Mouse (Mus musculus) retina, embryonic 14.5 days (tissue): ENCODE measurements around the gene Slc25a21.

Experiments
- DNase-seq: peaks from one replicate; pipeline ENCODE4 v3.0.0-alpha.2; 2015; ENCODE audit warnings: low spot score

Gene Slc25a21

DNA sequence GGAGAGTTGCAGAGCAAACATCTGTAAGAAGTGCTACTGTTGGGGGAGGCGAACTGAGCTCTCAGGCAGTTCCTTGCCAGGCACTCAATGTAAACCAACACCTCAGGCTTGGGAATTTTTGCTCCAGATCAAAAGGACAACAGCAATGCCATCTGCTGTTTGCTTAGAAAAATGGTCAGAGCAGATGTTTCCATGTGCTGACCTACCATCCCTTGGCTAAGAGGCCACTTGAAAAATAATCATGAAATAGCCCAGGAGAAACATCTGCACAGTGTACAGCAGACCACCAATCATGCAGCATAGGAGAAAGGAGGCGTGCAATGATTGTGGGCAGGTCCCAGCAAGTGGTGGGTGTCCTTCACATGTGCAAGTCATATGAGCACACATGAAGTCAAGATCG lies 180.9 kb downstream of the Slc25a21 start:
- DNase-seq = no peak

DNA sequence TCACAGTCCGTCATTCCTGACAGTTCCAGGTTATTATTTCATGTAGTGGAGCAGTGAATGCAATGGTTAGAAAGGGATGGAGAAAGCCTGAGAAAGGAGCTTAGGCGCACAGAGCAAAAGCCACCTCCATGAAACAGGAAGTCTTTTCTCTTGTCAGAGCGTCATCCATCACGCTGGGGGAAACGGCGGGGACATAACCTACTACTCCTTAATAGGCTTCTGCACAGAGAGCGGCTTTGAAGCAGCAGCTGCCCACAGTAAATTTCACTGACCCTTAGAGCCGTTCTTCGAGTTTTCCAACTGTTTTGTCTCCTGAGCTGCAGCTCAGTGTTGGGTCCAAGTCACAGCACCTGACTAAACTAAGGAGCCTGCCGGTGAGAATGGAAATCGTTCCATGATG lies 188.3 kb downstream of the Slc25a21 start:
- DNase-seq = no peak

GRCm38 (mm10) chr12:56986049-56986448 lies 211.2 kb downstream of the Slc25a21 start:
- peak; percentile 85 for DNase-seq

DNA sequence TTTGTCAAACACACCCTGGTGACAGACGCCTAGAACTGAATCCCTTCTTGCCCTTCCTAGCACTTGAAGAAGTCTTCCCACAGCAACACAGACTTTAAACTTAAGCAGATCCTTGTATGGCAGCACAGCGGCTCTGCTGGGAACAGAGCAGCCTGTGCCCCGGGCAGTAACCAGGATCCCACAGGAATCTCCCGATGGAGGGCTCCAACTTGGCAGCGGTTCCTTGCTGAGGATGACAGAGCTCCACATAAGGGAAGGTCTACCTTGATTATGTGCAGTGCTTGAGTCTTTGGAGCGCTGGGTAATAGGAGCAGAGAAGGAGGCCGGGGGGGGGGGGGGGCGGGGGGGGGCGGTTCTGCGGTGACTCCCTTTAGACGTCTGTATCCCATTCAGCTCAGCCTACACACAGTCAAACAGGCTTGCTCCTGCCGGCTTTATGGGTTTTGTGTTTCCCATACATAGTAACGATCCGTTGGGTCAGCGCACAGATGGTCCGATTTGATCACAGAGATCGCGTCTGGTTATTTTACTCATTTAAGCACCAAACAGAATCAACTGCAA lies 215.1 kb downstream of the Slc25a21 start:
- no peak for DNase-seq

DNA sequence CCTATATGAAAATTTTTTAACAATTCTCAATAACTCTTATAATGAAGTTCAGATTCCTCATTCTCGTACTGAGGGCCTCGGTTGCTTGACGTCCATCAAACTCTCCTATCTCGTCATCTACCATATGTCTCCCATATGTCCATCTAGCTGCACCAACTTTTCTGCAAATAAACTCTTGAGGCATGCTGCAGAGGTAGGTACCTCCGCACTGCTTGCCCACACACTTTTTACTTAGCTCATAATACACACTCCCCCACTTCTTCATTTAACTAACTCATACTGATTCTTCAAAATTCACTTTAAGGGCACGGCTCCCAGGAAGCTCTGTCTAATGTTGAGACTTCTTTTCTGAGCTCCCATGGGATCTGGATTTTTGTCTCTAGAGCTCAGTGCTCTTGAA lies 222.0 kb downstream of the Slc25a21 start:
- no peak for DNase-seq

DNA sequence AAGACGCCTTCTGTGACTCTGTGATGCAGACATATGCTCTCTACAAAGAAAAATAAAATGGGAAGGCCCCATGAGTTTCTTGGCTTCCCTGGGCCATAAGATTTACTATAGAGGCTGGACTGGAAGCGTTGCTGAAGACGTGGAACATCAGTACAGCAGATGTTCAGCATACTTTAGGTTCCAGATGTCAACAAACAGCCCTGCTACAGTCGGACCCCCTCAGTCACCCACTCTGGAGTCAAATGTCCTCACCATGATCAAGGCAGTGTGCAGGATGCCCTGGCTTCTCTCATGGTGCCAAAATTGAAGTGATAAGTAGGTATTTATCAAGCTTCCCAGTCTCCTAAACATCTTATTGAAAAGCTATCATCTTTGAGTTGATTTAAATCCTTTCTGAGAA lies 234.0 kb downstream of the Slc25a21 start:
- no peak for DNase-seq

GRCm38 (mm10) chr12:56959230-56960051 lies 237.8 kb downstream of the Slc25a21 start:
- DNase-seq = no peak

DNA sequence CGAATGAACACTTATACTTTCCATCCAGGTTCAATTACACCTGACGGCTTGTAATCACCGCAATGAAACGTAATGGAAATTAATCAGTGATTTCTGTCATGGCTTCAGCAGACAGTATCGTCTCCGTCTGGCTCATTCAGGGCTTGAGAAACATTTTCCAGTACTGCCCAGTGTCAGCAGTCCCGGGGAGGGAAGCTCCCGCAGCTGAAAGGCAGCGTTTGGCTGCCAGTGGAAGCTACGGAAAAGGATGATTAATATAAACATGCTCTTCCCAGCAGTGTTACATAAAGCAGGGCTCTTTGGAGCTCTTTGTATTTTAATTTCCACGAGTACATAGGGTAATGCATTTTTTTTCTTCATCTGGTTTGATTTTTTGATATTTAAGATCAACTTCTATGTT lies 239.0 kb downstream of the Slc25a21 start:
- DNase-seq = no peak

GRCm38 (mm10) chr12:56951749-56952657 lies 245.3 kb downstream of the Slc25a21 start:
- no peak for DNase-seq

DNA sequence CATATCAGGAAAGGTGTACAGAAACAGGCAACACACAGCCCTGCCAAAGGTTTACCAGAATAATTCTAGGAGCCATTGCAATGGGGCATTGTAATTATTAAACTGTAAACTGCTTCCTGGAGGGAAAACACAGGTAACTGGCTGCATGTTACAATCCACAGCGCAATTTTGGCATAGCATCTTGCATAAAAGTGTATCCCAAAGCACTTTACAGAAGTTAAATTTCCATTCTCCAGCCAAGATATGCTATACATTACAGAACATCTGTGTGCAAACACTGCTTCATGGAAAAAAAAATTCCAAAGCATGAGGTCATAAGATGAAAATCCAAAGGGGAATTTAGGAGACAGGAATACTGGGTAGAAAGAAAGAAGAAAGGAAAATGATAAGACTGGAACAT lies 253.0 kb downstream of the Slc25a21 start:
- no peak for DNase-seq

DNA sequence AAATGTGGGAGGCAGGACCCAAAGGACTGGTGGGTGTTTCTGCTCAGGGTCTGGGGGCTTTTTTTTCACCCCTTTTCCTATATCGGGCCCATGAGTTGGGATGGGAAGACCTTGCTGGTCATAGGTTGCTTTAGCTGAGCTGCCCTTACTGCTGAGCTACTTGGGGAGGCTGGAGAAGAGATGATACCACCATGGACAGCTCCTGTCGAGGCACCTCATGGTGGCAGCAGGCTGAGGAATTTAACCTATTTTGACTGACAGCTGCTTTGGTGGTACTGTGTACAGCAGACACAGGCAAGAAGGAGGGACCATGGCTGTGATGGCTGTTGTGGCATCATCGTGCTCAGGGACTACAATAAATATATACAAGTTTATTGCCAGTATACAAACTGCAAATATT lies 256.4 kb downstream of the Slc25a21 start:
- DNase-seq = no peak

DNA sequence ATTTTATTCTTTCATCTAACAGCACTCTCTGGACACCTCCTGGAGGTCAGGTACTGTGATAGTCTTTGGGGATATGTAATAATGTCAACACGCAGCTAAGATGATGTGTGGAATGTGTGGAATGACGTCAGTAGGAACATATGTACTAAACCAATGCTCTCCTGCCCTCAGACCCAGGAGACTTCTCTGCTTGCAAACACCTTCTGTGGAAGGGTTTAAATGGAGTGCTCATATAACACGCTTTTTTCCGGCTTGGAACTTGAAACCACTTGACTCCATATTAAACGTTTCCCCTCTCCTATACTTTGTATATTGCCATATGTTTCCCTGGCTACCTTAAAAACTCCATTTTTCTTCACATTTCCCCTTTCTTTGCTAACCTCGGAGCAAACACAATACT lies 279.1 kb downstream of the Slc25a21 start:
- DNase-seq = no peak

DNA sequence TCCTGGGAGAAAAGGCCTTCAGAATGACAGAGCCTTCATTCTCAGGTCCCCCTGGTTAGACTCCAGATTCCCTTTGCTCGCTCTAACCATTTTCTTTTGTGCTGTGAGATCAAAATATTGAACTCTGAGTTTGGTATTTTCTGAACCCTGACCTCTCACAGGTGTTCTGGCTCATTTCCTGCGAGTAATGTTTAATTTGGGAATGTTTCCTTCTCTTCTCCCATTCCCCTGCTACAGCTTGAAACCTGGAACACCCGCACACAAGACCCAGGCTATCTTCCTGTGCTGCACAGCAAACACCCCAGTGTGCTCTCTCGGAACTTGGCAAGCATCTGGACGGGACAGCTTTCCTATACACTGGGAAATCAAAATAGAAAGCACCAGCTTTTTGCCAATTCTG lies 290.8 kb downstream of the Slc25a21 start:
- DNase-seq = no peak

GRCm38 (mm10) chr12:56905652-56906305 lies 291.5 kb downstream of the Slc25a21 start:
- DNase-seq = no peak

DNA sequence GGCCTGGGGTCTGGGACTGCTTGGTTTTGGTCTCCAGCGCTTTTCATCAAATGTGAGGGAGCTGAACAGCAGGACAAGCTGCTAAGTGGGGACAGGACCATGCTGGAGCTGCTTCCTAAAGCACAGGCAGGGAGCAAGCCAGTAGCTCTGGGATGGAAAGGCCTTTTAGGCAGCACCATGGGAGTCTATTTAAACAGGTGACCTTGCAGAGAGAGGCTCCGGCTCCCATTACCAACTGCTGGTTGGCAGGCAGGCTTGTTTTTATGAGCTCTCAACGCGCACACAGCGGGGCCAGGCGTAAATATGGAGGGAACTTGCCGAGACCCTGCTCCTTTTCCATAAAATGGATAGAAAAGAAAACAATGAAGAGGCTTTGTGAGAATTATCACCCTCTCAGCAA lies 292.1 kb downstream of the Slc25a21 start:
- no peak for DNase-seq

DNA sequence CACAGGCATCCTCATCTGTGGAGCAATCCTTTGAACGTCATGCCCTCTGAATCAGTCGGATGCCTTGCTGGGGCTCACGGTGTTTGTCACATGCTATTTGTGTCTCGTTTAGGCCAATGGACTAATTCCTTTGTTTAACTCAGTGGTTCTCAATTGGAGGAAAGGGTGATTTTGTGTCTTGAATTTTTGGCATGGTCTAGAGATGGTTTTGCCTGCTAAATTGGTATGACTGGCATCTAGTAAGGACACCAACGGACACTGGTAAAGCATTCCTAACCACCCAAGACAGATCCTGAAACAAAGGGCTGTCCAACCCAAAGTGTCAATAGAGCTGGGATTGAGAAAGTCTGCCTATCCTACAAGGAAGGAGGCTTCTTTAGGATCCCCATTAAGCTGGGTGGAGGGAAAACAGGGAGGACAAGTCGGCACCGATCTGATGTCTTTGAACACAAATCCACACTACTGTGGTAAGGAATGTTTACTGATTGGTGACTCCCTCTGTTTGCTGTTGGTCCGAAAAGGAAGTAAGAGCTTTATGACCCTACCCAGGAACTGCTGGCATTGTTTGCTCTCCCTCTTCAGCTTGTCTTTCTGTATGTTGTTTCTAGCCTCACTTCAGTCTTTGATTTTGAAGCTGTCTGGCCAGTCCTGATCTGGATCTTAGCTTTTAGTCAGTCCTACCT lies 294.4 kb downstream of the Slc25a21 start:
- DNase-seq = no peak

- no peak for DNase-seq
Observed at GRCm38 (mm10) chr12:56897976-56898375, 299.3 kb downstream of the Slc25a21 start.

DNA sequence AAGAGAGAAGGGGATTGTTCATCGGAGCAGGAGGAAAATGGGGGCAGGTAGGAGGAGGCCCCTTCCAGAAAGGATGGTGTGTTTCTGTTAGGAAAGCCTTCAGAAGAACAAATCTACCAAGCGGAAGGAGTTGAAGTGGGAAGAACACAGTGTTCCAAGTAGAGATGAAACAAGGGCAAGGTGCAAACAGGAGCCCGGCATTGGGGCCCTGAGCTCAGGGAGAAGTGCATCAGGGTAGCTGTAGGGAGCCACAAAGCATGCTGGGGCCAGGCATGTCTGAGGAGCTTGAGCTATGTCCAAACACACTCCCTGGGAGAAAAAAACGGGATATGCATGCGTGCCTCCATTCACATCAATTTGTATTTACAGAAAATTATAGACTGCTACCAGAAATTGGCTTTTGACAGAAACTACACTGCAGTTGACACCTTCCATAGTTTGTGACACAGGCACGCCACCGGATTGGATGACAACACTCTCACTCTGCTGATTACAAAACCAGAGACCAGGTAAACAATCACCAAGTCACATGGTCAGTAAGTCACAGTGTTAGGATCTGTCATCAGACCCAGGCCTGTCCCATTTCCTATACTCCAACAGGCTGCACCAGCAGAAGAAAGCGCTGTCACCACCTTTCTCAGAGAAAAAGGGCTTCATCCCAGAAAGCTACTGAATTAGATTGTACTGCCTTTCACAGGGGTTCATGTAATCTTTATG lies 299.9 kb downstream of the Slc25a21 start:
- no peak for DNase-seq

DNA sequence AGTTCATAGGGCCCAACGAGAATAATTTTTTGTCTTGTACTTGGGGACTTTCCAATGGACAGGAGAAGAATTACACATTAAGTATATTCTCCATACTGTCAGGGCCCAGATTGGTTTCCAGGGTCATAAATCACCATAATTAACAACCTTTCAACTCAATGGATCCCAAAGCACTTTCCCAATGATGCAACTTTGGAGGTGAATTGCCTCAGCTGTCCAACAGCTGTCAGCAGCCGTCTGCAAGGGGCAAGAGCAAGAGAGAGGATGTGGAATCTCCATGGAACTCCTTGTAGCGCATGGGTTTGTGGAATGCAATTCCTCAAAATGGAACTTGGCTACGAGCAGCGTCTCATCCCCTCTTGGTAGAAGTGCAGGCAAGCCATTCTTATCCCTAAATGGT lies 302.3 kb downstream of the Slc25a21 start:
- DNase-seq = no peak

DNA sequence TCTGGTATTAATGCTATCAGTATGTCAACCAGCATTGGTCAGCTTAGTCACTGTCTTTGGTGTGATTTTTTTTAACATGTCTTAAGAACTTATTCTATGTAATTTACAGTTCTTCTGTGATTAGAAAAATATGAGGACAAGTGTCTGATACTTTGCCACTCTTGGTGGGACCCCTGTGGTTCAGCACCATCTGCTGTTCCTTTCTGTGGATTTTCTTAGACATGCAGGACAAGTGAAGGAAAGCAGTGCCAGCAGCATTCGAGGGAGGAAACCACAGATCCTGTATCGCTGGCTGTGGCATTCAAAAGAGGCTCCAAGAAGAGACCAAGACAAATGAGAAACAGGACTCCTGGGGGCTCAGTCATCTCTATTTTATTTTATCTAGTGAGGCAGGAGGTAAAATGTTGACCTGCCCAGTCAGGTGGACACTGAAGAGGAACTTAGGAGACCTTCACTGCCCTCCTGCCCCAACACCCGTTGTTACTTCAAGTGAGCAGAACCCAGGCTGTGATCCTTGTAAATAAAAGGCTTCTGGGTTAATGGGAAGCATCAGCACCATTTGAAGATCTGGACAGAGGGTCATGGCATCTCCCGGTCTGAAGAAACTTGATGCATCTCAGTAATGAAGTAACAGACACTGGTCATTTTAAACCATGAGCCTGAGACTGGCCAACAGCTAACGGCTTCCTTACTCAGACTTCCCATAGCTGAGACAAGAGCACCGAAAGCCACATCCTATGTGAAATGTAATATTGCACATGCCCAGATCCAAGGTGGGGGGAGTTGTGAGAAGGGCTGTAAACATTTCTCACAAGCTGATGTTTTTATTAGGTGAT lies 306.2 kb downstream of the Slc25a21 start:
- DNase-seq = no peak
